Mouse (Mus musculus) stomach, embryonic 16.5 days (tissue): ENCODE data around the gene Prnd. TPM values are rescaled to one million over a fixed set of nuclear protein-coding genes. Genes with fewer than 3 reads are reported as not detected.

Source experiments
- ATAC-seq: fragments of 200-750 bp; cut with Nextera tagmentation; 2 replicates; pipeline ENCODE4 v1.8.0; 2017; ENCODE audit warnings: moderate number of reproducible peaks, moderate TSS enrichment; ENCODE audit not compliant: insufficient read depth, low FRiP score
- H3K27ac ChIP-seq: fragments of 300-500 bp; sonication (generic); 2 replicates; pipeline ENCODE4 v1.5.1; 2014; ENCODE audit warnings: low read length
- H3K27me3 ChIP-seq: fragments of 300-500 bp; sonication (generic); 2 replicates; pipeline ENCODE4 v1.6.1; 2014; ENCODE audit warnings: low read length, control low read depth, mixed read lengths; ENCODE audit not compliant: control insufficient read depth, insufficient read depth
- H3K36me3 ChIP-seq: fragments of 300-500 bp; sonication (generic); 2 replicates; pipeline ENCODE4 v1.6.1; 2014; ENCODE audit warnings: low read length; ENCODE audit not compliant: control insufficient read depth, insufficient read depth
- H3K4me1 ChIP-seq: fragments of 300-500 bp; sonication (generic); 2 replicates; pipeline ENCODE4 v1.6.1; 2014; ENCODE audit warnings: low read length, control low read depth, mixed read lengths; ENCODE audit not compliant: control insufficient read depth, insufficient read depth
- H3K4me2 ChIP-seq: fragments of 300-500 bp; sonication (generic); 2 replicates; pipeline ENCODE4 v1.6.1; 2014; ENCODE audit warnings: low read depth, low read length, mixed read lengths
- H3K4me3 ChIP-seq: fragments of 300-500 bp; sonication (generic); replicated peaks from 2 replicates; pipeline ENCODE4 v1.5.1; 2014; ENCODE audit warnings: mild to moderate bottlenecking, low read length
- H3K9ac ChIP-seq: fragments of 300-500 bp; sonication (generic); 2 replicates; pipeline ENCODE4 v1.6.1; 2014; ENCODE audit warnings: low read length
- H3K9me3 ChIP-seq: fragments of 300-500 bp; sonication (generic); replicated peaks from 2 replicates; pipeline ENCODE4 v1.6.1; 2016; ENCODE audit warnings: low read length, control low read depth; ENCODE audit not compliant: control insufficient read depth
- WGBS: fragments of 180-500 bp; shearing (Covaris S2); extraction: QIAGEN DNeasy Blood & Tissue Kit; methylation state at CpG from one replicate; pipeline ENCODE4 v1.1.7; 2014; 5-methylcytosine and 5-hydroxymethylcytosine counted together
- polyA plus RNA-seq: library from polyadenylated mRNA; unstranded; fragments of >200 nt; fragmentation: Nextera tagmentation; extraction: Ambion mirVana; gene quantifications from 2 replicates; pipeline ENCODE4 v1.2.1, GENCODE M21; 2015

Prnd gene
- polyA plus RNA-seq, 1 experiment from 2014 or later: 44.0 TPM

DNA sequence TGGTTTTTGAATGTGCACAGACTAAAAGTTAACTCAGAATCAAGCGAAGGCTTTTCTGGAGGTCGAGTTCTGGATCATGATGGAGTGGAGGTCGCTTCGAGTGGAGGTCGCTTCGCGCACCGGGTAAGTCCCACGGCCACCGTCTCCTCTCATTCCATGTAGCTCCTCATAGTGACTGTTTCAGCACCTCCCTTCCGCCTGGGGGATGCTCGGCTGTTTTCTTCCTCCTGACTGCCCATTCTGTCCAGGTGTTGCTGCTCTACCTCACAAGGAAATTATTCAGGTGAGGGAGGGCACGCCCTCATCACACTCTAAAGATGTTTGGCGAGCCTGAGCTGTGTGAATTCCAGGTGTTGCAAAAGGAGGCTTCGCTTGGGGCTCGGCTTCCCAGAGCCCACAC lies 4.3 kb upstream of the Prnd start:
- Histone ChIP-seq H3K4me3 (no peak overlapping the region), H3K27me3 (peaks cover 2% of the 10 kb centered on the region; the same call in 1 of the 2 replicates), H3K9ac (no peak overlapping the region), H3K4me2 (no peak overlapping the region), H3K4me1 (no peaks in the 10 kb centered on the region), H3K27ac (no peak overlapping the region), H3K36me3 (no peaks in the 10 kb centered on the region), H3K9me3 (no peaks in the 10 kb centered on the region)
- ATAC-seq: no peak
- 84% methylated on average over 16 of the region's 16 CpGs for WGBS

DNA sequence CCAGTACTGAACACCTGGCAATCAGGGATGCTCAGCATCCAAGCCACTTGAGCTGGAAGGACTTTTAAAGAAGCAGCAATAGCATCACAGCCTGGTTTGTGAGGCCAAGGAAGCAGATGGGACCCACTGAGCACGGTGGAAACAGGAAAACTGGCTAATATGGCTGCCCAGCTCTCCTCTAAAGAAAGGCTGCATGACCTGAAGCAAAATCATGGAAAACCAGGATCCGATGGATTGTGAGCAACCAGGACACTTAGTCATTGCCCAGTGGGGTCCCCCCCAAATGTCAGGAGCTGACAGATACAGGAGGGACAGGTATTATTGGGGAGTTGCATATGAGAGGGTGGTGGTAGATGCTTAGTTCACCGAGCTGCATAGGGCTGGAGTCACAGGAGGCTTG lies 2.5 kb upstream of the Prnd start:
- H3K36me3 ChIP-seq: no peaks in the 10 kb centered on the region
- H3K4me2 ChIP-seq: no peak overlapping the region
- H3K9me3 ChIP-seq: no peaks in the 10 kb centered on the region
- no peak overlapping the region for H3K27ac ChIP-seq
- no peak overlapping the region for H3K9ac ChIP-seq
- no peak overlapping the region for H3K4me3 ChIP-seq
- WGBS: 74% methylated on average over 3 of the region's 3 CpGs
- H3K27me3 ChIP-seq: peaks cover 8% of the 10 kb centered on the region
- H3K4me1 ChIP-seq: 0 out of 2 replicates have a peak, but pooled peaks cover under 1% of the 10 kb centered on the region
- no peak for ATAC-seq

DNA sequence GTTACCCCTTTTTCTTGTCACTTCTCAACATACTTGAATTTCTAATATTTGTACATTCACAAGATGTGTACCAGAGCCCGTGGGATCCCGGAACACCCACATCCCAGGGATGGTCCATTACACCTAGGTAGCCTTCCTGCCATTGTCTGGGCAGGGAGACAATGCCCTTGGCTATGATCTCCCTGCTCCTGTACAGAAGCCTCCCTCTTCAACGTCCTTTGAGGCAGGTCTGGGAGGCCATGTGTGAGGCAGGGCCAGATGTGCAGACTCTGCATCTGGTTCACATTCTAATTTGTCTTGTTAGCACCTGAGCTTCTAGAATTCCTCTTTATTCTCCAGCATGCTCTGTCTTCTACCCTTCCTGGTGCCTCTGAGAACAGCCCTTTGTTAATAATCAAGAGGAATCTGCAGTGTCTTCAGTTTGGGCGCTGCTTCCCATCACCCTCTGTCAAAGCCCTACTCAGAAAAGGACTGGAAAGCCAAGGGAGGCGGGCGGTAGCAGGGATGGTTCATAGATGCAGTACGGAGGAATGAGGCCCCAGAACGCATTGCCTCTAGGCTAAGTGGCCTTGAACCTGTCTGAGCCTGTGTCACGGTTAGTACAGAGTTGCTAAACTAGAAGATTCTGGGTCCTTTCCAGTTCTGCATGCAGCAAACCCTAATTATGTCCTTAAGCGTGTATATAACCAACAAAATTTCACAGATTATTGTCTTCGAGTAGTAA lies 1.6 kb upstream of the Prnd start:
- no peaks in the 10 kb centered on the region for H3K9me3 ChIP-seq
- H3K27ac ChIP-seq: no peak overlapping the region
- peaks cover 16% of the 10 kb centered on the region for H3K27me3 ChIP-seq
- H3K4me3 ChIP-seq: no peak overlapping the region
- H3K4me1 ChIP-seq: peaks cover 4% of the 10 kb centered on the region; the same call in 1 of the 2 replicates
- WGBS: 64% methylated on average over 11 of the region's 11 CpGs
- no peak overlapping the region for H3K9ac ChIP-seq
- ATAC-seq: no peak
- no peaks in the 10 kb centered on the region for H3K36me3 ChIP-seq
- no peak overlapping the region for H3K4me2 ChIP-seq

DNA sequence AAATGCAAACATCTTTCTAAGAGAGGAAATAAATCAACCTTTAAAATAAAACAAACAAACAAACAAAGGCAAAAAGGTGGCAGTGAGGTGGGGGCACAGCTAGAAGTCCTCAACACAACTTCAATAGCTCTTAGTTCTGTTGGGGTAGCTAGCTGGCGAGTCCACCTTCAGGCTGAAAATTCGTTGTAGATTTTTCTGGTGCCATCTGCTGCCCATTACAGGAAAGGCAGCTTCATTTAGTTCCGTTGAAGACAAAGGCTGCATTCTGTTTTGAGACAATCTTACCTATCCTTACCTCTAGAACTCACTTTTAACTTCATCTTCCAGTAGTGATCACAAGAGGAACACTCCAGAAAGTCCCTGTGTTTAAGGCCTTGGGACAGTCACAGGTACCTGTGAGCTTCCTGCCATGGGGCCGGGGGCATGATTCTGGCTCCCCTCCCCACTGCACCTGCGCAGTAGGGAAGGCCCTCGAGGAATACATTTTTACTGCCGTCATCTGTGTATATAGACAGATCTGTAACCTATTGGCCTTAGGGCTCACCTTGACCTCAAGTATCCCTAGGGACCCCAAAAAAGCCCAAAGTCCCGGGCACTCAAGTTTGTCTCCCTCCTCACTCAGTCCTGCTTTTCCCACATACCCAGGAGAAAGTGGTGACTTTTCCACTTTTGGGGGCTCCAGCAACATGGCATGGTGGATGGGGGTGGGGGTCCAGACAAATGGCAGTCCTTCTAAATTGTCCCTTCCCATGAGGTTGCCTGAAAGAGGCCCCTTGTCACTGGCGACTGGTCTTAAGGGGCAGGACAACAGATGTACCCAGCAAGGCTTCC lies 679 bp upstream of the Prnd start:
- no peak; the same call in 1 of the 2 replicates for ATAC-seq
- Histone ChIP-seq H3K4me3 (no peak overlapping the region), H3K36me3 (no peaks in the 10 kb centered on the region), H3K4me2 (no peak overlapping the region), H3K4me1 (peaks cover 4% of the 10 kb centered on the region), H3K9ac (no peak overlapping the region), H3K27me3 (peaks cover 17% of the 10 kb centered on the region), H3K27ac (no peak overlapping the region), H3K9me3 (no peaks in the 10 kb centered on the region)
- WGBS: 40% methylated on average over 9 of the region's 9 CpGs

DNA sequence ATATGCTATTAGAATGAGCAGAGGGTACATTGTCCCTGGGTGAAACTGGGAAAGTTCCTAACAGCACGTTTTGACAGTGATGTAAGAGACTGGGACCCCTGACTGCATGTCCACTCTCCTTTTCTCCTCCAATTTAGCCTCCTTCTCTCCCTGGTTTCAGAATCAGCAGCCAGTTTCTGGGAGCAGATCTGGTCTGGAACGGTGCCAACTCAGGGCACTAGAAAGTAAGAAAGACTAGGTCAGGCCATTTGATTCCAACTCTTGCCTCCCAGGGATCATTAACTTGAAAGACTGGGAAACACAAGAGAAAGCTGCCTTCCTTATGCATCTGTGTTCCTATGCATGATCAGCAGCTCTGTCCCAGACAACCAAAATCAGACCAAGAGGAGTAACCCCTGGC lies 1.8 kb downstream of the Prnd start:
- peaks cover 4% of the 10 kb centered on the region for H3K4me1 ChIP-seq
- WGBS: 41% methylated on average over 2 of the region's 2 CpGs
- H3K27me3 ChIP-seq: peaks cover 17% of the 10 kb centered on the region
- ATAC-seq: no peak
- no peaks in the 10 kb centered on the region for H3K9me3 ChIP-seq
- H3K9ac ChIP-seq: no peak overlapping the region
- no peak overlapping the region for H3K4me2 ChIP-seq
- no peak overlapping the region for H3K27ac ChIP-seq
- no peaks in the 10 kb centered on the region for H3K36me3 ChIP-seq
- 0 out of 2 replicates have a peak overlapping the region, but pooled peaks have one; percentile 26 for H3K4me3 ChIP-seq

DNA sequence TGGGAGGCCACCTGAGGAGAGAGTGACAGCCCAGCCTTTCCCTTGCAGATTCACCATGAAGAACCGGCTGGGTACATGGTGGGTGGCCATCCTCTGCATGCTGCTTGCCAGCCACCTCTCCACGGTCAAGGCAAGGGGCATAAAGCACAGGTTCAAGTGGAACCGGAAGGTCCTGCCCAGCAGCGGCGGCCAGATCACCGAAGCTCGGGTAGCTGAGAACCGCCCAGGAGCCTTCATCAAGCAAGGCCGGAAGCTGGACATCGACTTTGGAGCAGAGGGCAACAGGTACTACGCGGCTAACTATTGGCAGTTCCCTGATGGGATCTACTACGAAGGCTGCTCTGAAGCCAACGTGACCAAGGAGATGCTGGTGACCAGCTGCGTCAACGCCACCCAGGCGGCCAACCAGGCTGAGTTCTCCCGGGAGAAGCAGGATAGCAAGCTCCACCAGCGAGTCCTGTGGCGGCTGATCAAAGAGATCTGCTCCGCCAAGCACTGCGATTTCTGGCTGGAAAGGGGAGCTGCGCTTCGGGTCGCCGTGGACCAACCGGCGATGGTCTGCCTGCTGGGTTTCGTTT lies 2.4 kb downstream of the Prnd start:
- Histone ChIP-seq H3K9ac (peak overlapping the region; percentile 42), H3K4me2 (peak overlapping the region; percentile 36; the same call in 1 of the 2 replicates), H3K27me3 (peaks cover 17% of the 10 kb centered on the region), H3K27ac (no peak overlapping the region), H3K9me3 (no peaks in the 10 kb centered on the region), H3K4me1 (peaks cover 4% of the 10 kb centered on the region), H3K4me3 (peak overlapping the region; percentile 26), H3K36me3 (no peaks in the 10 kb centered on the region)
- 12% methylated on average over 29 of the region's 29 CpGs for WGBS
- ATAC-seq: no peak; the same call in 1 of the 2 replicates

DNA sequence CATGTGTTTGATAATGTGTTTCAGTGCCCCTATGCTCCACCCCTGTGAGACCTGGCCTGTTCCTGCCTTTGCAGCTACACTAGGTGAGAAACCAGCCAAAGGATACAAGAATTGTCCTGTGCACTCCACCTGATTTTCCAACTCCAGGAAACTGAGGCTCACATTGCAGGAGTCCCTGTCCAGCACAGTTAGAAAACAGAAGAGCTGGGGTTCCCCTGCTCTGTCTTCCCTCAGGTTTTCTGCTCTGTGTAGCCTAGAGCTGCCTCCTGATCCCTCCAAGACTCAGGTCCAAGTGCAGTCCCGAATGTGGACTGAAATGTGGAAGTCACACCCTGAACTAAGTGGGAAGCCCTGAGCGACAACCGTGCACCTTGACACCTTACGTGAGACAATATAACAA lies 3.0 kb downstream of the Prnd start:
- peak overlapping the region; percentile 36; the same call in 1 of the 2 replicates for H3K4me2 ChIP-seq
- no peaks in the 10 kb centered on the region for H3K9me3 ChIP-seq
- H3K4me1 ChIP-seq: peaks cover 4% of the 10 kb centered on the region
- H3K27ac ChIP-seq: no peak overlapping the region
- peaks cover 17% of the 10 kb centered on the region for H3K27me3 ChIP-seq
- WGBS: 88% methylated on average over 4 of the region's 4 CpGs
- ATAC-seq: no peak
- H3K9ac ChIP-seq: no peak overlapping the region
- H3K4me3 ChIP-seq: peak overlapping the region; percentile 26
- H3K36me3 ChIP-seq: no peaks in the 10 kb centered on the region

DNA sequence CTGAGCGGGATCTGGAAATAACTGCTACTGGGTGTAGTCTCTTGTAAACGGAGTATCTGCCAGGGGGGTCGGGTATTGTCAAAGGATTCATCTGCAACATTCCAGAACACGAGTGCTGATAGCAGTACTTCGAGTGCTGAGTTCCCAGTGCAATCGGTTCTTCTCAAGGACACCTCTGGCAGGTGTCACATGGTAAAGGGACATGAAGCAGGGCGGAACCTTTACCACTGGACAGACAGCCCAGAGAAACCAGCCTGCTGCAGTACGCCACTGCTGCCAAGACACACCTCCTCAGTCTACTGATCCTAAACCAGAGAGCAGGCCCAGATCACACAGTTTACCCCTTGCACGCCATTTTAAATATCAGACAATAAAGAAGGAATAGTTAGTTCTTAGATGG lies 4.2 kb downstream of the Prnd start:
- H3K27me3 ChIP-seq: peaks cover 17% of the 10 kb centered on the region
- H3K9ac ChIP-seq: peak overlapping the region; percentile 44; the same call in 1 of the 2 replicates
- peaks cover 4% of the 10 kb centered on the region for H3K4me1 ChIP-seq
- 39% methylated on average over 9 of the region's 9 CpGs for WGBS
- no peaks in the 10 kb centered on the region for H3K9me3 ChIP-seq
- ATAC-seq: no peak
- H3K4me3 ChIP-seq: peak overlapping the region; percentile 38
- no peak overlapping the region for H3K27ac ChIP-seq
- H3K4me2 ChIP-seq: peak overlapping the region; percentile 61
- H3K36me3 ChIP-seq: no peaks in the 10 kb centered on the region

DNA sequence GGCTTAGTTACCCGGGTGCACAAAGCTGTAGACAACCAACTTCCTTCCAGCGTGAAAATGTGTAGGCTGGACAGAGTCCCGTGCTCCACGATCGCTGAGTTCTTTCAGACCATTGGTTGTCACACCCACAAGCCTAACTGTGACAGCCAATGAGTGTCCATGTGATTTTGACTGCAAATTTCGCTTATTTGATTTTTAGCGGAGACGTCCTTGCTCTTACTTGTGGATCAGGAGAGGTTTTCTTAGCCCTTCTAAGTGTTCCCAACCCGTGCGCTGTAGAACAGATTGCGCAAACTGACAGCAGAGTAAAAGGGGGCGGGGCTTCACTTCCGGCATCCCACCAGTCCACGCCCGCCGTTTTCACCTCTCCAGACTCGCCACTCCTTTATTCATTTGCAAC lies 4.6 kb downstream of the Prnd start:
- H3K4me2 ChIP-seq: peak overlapping the region; percentile 61
- H3K9me3 ChIP-seq: no peaks in the 10 kb centered on the region
- peaks cover 15% of the 10 kb centered on the region for H3K27me3 ChIP-seq
- peak overlapping the region; percentile 44; the same call in 1 of the 2 replicates for H3K9ac ChIP-seq
- no peak for ATAC-seq
- H3K4me3 ChIP-seq: peak overlapping the region; percentile 38
- 4% methylated on average over 17 of the region's 17 CpGs for WGBS
- H3K4me1 ChIP-seq: peaks cover 4% of the 10 kb centered on the region
- H3K27ac ChIP-seq: no peak overlapping the region
- no peaks in the 10 kb centered on the region for H3K36me3 ChIP-seq
